Mouse (Mus musculus) hindbrain, embryonic 10.5 days (tissue): Measurements from ENCODE around the gene Pigo. TPM values are rescaled to one million over a fixed set of nuclear protein-coding genes. Genes with fewer than 3 reads are reported as not detected.

Source experiments
- DNase-seq: peaks from one replicate; pipeline ENCODE4 v3.0.0-alpha.2; 2017; ENCODE audit warnings: low spot score
- H3K27ac ChIP-seq: fragments of 300-500 bp; sonication (generic); 2 replicates; pipeline ENCODE4 v1.5.1; 2016; ENCODE audit warnings: mild to moderate bottlenecking, moderate library complexity
- H3K27me3 ChIP-seq: fragments of 300-500 bp; sonication (generic); 2 replicates; pipeline ENCODE4 v1.6.1; 2016; ENCODE audit warnings: mild to moderate bottlenecking; ENCODE audit not compliant: poor library complexity, insufficient read depth, severe bottlenecking
- H3K36me3 ChIP-seq: fragments of 300-500 bp; sonication (generic); 2 replicates; pipeline ENCODE4 v1.6.1; 2016; ENCODE audit warnings: mild to moderate bottlenecking, moderate library complexity
- H3K4me1 ChIP-seq: fragments of 300-500 bp; sonication (generic); replicated peaks from 2 replicates; pipeline ENCODE4 v1.6.1; 2016; ENCODE audit warnings: mild to moderate bottlenecking
- H3K4me3 ChIP-seq: fragments of 300-500 bp; sonication (generic); 2 replicates; pipeline ENCODE4 v1.5.1; 2016; ENCODE audit warnings: mild to moderate bottlenecking, moderate library complexity
- H3K9me3 ChIP-seq: fragments of 300-500 bp; sonication (generic); 2 replicates; pipeline ENCODE4 v1.6.1; 2016; ENCODE audit warnings: mild to moderate bottlenecking, moderate library complexity
- WGBS: fragments of 180-500 bp; shearing (Covaris S2); methylation state at CpG from one replicate; pipeline ENCODE4 v1.1.7; 2016; 5-methylcytosine and 5-hydroxymethylcytosine counted together
- polyA plus RNA-seq: library from polyadenylated mRNA; unstranded; fragments of >200 nt; fragmentation: Nextera tagmentation; extraction: Ambion mirVana; gene quantifications from 2 replicates; pipeline ENCODE4 v1.2.1, GENCODE M21; 2016

Gene Pigo
- polyA plus RNA-seq, 1 experiment from 2014 or later: 23.2 TPM

DNA sequence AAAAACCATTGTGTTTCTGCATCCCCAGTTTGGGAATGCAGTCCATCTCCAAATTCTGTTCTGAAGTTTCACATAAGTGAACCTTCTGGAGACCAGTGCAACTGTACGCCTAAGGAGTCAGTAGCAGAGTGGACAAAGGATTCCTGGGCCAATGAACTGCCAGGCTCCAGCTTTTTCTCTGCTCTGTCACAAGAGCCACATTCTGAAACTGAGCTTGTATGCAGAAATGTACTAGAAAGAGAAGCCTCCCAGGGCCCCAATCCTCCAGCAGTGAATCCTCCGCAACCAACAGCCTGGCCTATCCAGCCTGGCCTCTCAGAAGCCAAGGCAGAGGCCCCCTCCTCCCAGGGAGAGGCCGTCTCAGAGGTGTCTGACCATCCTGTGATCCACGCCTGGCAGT lies 52.7 kb downstream of the Pigo start:
- no peaks in the 10 kb centered on the region for H3K9me3 ChIP-seq
- 73% methylated on average over 4 of the region's 4 CpGs for WGBS
- H3K4me3 ChIP-seq: no peak overlapping the region
- no peaks in the 10 kb centered on the region for H3K27me3 ChIP-seq
- no peak overlapping the region for H3K27ac ChIP-seq
- H3K4me1 ChIP-seq: no peaks in the 10 kb centered on the region
- peaks cover 28% of the 10 kb centered on the region for H3K36me3 ChIP-seq
- no peak for DNase-seq

DNA sequence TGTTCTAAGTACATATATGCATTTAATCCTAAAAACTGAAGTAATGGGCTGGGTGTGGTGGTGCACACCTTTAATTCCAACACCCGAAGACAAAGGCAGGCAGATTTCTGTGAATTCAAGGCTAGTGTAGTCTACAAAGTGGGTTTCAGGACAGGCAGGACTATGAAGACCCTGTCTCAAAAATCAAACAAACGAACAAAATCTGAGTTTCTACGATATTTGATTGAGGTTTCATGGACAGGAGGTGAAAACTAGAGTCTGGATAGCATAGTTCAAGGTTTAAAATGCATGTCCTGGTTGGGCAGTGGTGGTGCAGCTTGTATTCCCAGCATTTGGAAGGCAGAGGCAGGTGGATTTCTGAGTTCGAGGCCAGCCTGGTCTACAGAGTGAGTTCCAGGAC lies 56.3 kb downstream of the Pigo start, which contains the start of gene 1700022I11Rik:
Gene 1700022I11Rik (plus strand): TSS at position 301 of the 400 bp plus-strand sequence.
- WGBS: 88% methylated on average over 4 of the region's 4 CpGs
- DNase-seq: no peak
- H3K4me3 ChIP-seq: no peak within 1 kb of the TSS
- peaks cover 8% of the 10 kb centered on the region for H3K4me1 ChIP-seq
- H3K36me3 ChIP-seq: no peaks in the 10 kb centered on the region; the same call in 1 of the 2 replicates
- no peak within 1 kb of the TSS for H3K27ac ChIP-seq
- H3K9me3 ChIP-seq: no peaks in the 10 kb centered on the region
- no peaks in the 10 kb centered on the region for H3K27me3 ChIP-seq

Other genes starting within 250 kb of the Pigo start
- gene Fam205a1, start 171.9 kb downstream of the Pigo start, polyA plus RNA-seq: not detected in 2 replicates
- gene Gm12394, start 169.0 kb downstream of the Pigo start, polyA plus RNA-seq: 0.67 TPM in 1 of 2 replicates, not detected in the other
- gene Fam205c, start 151.6 kb downstream of the Pigo start, polyA plus RNA-seq: 1.1 TPM in 1 of 2 replicates, not detected in the other
- gene Phf24, start 109.2 kb downstream of the Pigo start, polyA plus RNA-seq: 1.6 and 2.5 TPM in 2 replicates
- 14.0 and 17.6 TPM in 2 replicates for gene Dnajb5, start 76.0 kb downstream of the Pigo start, polyA plus RNA-seq
- gene 1700022I11Rik, start 56.2 kb downstream of the Pigo start, polyA plus RNA-seq: 0.75 and 0.95 TPM in 2 replicates
- 600 and 640 TPM in 2 replicates for gene Vcp, start 25.3 kb downstream of the Pigo start, polyA plus RNA-seq
- gene Fancg, start 15.3 kb downstream of the Pigo start, polyA plus RNA-seq: 23.2 and 25.5 TPM in 2 replicates
- gene Stoml2, start 5.9 kb upstream of the Pigo start, polyA plus RNA-seq: 404 and 440 TPM in 2 replicates
- 22.6 and 34.4 TPM in 2 replicates for gene Fam214b, start 20.4 kb upstream of the Pigo start, polyA plus RNA-seq
- gene Unc13b, start 33.1 kb upstream of the Pigo start, polyA plus RNA-seq: 12.8 and 14.8 TPM in 2 replicates
- gene Atp8b5, start 241.3 kb upstream of the Pigo start, polyA plus RNA-seq: 0.18 and 0.26 TPM in 2 replicates